Mouse (Mus musculus) kidney, adult 11 months (tissue): ENCODE results near the gene Psmd3.
"Not testable (repeated sequence)": the region's sequence is repeated elsewhere in the genome, so short reads cannot be mapped to it uniquely, and the experiment has no call there.

Experiments
- DNase-seq: peaks from one replicate; pipeline ENCODE4 v3.0.0; 2022

The Psmd3 gene

DNA sequence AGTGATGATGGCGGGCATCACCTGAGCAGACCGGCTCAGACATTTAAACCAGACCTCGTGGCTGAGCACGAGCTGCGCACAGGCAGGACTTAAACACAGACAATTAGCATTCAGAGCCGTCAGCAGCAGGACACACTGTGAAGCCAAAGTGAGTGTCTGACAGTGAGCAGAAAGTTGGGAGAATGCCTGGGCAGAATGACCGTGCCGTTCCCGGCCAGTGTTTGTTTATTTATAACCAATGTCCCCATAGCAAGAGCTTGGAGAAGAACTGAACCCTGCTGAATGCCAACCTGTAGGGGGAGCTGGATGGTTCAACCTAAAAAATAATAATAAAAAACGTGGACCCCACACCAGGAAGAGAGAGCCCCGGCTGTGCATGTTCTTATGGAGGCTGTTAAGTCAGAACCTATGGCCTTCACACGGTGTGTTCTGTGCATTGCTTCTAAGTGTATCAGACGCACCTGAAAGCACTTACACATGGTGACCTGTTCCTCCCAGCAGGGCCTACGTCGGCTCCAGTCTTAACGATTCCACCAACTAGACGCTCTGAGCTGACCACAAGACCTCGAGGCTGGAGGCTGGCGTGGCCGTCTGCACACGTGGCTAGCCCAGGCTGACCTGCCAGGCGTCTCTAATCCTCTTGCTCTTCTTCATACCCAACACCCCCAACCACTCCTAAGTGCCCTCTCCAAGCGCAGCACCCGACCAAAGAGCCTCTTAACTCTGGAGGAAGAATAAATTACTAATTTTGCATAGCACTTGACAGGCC lies 39.3 kb downstream of the Psmd3 start:
- DNase-seq, result peak; percentile 81

DNA sequence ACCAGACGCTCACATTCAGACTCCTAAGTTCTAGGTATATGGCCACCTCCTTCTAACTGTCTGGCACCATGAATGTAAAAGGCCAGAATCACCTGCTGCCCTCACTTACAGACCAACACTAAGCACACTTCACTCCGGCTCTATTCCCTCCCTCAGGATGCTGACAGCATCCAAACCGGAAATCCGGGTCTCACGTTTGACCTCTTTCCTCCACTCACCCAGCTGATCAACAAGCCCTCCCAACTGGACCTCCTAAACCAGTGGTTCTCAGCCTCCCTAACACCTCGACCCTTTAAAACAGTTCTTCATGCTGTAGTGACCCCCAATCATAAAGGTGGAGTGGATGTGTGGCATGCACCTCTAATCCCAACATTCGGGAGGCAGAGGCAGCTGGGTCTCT lies 40.7 kb downstream of the Psmd3 start:
- DNase-seq, result no peak

DNA sequence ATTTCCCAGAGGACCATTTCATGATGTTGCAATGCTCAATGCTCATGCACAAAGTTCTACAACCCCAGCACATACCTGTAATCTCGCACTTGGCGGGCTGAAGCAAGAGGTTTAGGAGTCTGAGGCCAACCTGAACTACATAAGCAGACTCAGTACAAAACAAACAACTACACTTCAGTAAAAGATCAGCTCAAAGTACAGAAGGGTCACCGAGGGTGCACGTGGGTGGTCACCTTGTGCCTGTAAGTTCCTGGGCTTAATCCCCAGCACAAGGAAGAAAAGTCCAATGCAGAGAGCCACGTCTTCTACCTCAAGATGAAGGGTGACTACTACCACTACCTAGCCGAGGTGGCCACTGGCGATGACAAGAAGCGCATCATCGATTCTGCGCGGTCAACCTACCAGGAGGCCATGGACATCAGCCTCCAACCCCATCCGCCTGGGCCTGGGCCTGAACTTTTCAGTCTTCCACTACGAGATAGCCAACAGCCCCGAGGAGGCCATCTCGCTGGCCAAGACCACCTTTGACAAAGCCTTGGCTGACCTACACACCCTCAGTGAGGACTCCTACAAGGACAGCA lies 43.7 kb downstream of the Psmd3 start:
- DNase-seq, result peak; percentile 49

DNA sequence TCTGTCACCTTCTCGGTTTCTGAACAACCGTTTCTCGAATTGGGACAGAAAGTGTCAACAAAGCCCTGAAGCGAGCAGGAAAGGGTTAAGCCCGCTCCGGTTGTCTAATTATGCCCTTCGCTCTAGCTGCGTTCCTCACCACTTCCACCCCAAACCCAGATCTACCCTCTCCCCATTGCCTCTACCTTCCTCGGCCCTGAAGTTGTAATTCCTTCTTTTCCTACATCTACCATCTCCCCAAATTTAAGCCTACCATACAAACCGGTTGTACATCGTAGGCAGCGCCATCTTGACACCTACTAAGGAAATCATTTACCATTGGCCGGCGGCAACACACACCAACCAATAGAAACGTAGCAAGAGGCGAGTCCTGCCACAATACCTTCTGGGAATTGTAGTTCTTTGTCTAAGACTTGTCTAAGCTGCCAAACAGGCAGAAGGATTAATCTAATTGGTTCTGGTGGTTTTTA lies 46.8 kb downstream of the Psmd3 start, which contains the start of gene Med24:
Gene Med24 (minus strand): TSS at position 317 of the 470 bp plus-strand sequence.
- peak; percentile 94 for DNase-seq

DNA sequence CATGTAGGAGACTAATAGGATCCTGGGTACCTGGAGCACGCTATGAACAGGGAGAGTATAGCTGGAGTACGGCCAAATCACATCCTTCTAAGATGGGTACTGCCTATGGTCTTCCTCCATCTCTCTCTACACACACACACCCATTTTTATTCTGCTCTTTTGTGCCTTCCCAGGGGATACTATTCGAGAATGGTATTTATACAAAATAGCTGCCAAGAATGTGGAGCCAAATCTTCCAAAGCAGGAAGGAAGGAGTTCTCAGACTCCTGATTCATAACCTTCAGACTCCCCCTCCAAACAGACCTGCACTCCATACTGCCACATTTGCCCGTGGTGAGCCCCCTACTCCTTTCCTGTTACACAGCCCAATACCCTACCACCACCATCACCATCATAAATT lies 48.4 kb downstream of the Psmd3 start:
- DNase-seq, result no peak

DNA sequence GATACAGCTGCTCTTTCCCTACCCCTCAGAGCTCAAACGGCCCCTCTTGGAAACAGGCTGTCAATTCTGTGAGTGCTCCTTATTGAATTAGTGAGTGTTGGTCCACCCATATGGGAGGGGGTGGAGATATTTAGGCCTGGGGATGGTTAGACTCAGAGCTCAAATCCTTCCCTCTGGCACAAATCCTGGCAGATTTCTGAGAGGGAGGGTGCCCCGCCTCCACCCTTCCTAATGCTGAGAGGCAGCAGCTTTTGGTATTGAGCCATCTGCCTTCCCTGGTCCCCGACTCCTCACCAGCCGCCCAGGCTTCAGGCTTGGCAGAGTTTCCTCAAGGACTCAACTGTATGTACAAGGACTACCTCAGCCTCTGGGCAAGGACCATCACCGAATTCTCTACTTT lies 48.8 kb downstream of the Psmd3 start:
- DNase-seq, result no peak

DNA sequence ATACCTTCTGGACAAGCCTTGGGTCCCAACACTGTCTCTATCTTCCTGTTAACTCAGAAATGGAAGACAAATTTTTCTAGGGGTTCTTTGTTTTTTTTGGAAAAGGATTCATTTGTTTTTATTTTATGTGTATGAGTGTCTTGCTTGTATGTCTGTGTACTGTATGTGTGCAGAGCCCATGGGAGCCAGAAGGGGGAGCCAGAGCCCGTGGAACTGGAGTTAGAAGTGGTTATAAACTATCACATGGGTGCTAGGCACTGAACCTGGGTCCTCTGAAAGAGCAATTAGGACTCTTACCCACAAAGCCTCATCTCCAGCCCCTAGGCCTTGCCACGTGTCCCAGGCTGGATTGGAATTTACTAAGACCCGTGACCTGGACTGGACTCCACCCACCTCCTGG lies 51.7 kb downstream of the Psmd3 start:
- DNase-seq, result no peak

DNA sequence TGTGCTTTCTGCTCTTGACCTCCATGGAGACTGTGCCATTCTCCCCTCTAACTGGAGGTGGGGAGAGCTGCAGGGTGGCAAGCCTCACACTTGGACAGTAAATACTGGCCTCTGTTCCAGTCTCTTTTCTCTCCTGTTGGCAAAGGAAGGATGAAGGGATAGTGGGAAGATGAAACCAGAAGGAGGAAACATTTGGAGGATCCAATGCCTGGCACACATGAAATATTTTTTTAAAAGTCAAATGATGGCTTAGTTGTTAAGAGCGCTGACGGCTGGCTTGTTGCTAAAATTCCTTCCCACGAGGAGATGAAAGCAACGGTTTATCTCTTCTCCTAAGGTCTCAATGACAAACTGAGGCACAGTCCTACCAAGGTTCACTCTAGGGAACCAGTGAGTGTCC lies 52.8 kb downstream of the Psmd3 start:
- no peak for DNase-seq

DNA sequence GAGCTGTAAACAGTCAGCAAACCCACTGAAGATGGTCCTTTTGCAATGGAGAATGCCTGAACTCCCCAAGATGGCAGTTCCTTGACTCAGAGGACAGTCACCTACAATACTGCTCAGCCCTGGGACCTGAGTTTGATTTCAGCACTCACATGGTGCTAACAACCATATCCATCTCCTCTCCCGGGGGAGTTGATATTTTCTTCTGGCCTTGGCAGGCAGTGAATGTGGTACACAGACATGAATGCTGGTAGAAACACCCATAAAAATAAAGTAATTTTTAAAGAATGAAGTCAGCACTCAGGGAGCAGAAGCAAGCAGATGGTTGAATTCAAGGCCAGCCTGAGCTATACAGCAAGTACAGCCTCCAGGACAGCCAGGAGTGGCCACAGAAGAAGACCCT lies 53.8 kb downstream of the Psmd3 start:
- DNase-seq, result no peak

DNA sequence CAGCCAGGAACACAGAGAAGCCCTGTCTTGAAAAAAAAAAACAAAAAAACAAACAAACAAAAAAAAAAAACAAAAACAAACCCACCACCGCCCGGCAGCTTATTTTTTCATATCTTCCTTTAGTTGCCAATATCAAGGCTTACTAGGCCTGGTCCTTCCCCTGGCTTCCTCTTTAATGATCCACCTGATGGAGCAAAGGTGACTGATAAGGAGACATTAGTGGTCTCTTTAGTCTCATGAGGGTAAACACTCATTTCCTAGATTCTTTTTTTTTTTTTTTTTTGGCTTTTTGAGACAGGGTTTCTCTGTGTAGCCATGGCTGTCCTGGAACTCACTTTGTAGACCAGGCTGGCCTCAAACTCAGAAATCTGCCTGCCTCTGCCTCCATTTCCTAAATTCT lies 54.9 kb downstream of the Psmd3 start:
- not testable (repeated sequence) for DNase-seq

DNA sequence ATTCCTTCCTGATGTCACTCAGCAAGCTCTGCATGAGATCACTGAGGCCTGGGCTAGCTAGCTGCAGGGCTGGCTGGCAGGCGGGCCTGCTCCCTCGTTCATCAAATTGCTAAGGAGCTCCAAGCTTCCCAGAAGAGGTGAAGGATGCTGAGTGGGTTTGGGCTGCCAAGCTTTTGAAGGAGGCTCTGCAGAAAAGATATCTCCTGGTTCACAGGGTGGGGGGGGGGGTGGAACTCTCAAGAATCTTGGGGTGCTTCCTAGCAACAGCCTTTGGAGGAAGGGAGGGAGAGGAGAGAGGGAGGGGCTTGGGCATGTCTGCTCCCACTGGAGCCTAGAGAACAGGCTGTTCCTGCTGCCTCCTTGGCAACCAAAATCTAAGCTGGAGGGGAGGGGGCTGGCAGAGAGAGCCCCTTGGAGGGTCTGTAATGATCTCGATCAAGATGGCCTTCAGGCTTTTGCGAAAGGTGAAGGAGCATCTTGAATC lies 56.1 kb downstream of the Psmd3 start:
- DNase-seq, result no peak

DNA sequence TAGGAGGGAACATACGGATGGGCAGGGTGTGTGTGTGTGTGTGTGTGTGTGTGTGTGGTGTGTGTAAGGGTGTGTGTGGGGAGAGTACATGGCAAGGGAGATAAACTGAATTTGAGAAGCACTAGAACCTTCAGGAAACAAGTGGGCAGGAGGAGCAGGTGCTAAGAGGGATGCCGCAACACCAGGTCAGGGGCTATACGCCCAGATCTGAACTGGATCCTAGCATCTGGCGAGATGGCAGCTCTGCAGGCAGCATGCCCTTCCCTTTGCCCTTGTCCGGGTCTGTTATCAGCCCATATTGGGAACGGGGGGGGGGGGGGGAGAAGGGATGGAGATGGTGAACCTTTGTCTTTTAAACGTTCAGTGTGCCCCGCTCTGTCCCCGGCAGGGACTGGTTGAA lies 56.6 kb downstream of the Psmd3 start:
- DNase-seq, result no peak

DNA sequence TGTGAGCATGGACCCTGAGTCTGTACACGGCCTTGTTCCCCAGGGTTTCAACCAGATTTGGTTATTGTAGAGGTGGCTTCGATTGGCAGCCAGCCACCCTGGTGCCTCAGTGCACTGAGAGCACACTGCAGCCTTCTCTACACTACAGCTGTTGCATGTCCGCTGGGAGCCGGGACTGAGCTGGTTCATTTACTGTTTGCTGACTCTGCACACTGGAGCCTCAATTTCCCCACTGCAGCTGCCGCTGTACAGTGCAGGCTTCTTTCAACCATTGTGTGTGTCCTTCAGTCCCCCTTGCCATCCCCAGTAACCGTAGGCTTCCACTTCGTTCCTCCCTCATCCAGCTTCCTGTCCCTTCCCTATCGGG lies 57.7 kb downstream of the Psmd3 start:
- no peak for DNase-seq

DNA sequence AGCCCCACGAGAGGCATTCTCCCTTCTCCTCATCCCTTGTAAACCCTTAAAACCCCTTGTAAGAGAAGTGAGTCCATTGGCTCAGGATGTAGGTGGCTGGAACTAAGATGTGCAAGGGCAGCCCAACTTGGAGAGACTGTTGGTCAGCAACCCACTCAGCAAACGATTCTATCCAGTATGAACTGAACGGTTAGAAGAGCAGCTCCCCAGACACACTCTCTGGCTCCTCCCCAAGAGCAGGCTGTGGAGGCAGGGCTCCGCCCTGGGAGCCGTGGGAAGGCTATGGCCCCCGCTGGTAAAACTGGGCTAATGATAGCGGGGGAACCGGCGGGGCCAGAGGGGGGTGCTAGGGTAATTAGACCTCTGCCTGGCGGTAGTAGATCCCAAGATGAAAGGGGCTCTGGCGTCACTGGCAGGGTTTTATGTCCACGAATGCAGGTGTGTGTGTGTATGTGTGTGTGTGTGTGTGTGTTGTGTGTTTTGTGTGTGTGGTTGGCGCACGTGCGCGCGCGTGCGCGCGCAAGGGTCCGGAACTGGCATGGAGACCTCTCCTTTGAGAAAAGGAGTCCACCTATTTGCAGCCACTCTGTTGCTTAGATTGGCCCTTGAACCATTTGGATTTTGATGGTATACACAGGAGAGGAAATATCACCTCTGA lies 58.2 kb downstream of the Psmd3 start, which contains the start of gene Thra:
Gene Thra (plus strand): TSS at position 246 of the 658 bp plus-strand sequence.
- peak; percentile 63 for DNase-seq

DNA sequence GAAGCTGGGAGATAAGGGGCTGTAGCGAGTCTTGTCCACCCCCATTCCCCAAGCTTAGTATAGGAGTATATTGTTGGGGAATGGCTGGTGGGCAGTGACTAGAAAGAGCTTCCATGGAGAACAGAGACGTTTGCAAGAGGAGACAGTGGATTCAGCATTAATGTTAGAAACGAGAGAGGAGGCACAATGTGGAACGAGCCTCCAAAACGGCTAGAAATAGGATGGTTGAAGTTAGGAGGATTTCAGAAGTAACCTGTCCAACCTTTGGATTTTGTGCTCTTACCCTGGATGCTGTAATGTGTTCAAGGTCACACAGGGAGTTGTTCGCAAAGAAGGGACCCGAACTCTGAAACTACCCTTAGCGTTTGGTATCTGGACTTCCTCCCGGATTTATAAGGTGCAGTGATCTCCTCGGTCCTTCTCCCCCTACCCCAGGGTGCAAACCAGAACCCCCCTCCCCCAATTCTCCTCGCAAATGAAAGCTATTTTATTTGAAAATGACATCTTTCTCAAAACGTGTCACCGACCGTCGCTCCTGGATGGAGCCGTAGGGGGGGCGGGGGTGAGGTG lies 58.8 kb downstream of the Psmd3 start:
- DNase-seq, result no peak

DNA sequence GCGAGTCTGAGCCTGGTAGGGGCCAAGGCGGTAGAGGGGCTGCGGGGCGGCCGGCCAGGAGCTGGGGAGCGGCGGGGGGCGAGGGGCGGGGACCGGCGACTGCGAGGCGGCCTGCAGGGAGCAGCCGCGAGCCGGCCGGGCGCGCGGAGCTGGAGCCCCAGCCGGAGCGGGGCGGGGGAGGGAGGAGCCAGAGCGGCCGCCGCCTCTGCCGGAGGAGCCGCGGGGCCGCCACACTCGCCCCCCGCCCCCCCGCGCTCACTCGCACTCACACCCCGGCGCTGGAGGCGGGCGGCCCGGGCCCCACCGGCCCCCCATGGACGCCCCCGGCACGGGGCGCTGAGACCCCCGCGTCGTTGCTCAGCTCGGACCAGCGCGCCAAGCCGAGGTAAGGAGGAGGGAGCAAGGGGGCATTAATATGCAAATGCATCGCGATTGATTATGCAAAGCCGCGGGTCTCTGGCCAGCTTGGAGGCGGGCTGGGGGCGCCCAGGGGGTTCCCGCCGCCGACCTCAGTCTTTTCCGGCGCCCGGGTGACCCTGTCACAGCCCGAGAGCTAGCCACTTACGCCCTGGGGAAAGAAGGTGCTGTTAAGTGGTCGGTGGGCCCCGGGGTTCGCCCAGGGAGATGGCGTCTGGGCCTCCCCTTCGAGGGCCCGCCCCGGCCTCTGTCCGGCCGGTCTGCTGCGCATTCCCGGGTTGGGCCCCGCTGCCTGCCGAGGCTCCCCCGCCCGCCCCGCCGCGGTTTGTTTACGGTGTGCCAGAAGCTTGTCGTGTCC lies 59.5 kb downstream of the Psmd3 start:
- peak; percentile 78 for DNase-seq

DNA sequence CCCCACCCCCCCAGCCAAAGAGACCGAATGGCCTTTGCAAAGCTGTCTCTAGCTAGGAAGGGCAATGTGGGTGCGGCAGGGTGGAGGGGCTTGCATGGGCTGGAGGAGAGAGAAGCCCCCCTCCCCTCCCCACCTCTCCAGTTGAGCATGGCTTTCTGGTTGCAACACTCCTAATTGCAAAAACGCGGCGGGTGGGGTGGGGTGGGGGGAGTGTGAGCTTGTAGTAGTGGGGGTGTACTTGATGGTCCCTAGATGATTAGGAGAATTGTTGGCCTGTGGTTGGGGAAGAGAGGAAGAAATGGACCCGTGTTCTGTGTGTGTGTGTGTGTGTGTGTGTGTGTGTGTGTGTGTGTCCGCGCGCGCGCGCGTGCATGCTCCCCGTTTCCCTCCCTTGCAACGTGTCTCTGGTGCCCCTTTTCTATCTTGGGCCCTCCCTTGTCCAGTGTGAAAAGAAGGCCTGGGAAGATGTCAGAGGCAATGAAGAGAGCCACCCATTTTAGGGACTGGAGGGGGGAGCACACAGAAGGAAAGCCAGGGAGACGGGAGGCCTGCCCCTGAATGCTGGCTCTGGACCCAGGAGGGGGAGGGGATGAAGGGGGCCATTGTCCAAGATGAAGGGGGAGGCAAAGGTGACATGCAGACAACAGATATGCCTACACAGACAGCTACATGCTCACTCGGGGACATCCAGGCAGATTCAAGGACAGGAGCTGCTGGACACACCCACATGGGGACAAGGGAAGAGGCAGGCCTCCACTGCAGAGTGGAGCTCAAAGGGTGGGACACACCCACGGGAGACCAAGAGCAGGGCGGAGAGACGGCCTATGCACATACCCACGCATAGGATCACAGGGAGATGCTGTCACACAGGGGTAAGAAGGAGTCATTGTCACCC lies 60.3 kb downstream of the Psmd3 start:
- peak; percentile 51 for DNase-seq

DNA sequence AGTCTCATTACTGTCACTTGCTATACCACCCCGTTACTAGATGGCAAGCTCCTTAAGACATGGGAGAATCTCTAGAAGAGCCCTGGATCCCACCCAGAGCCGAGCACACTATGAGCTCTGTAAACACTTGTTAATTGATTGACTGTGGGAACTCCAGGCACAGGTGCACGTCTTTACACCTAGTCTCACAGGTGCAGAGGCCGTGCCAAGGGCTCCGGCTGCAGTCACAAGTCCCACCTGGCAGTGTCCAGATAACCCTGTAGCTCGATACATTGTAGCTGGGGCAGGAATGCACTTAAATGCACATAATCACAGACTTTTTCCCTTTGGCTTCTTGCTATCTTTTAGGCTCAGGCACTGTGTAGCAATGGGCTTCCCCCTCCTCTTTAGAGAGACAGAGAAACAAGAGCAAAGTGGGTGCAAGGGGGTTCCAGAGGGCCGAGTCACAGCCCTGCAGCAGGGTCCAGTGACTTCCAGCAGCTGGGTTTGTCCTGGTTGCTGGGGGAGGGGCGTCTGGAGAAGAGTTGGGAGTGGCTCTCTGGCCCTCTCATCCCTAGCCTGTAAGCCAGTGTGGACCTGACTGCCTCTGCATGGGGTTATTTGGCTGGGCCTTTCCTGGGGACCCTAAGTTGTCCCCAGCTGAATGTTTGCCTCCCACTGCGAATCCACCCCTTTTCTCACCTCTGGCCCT lies 61.4 kb downstream of the Psmd3 start:
- peak; percentile 73 for DNase-seq

DNA sequence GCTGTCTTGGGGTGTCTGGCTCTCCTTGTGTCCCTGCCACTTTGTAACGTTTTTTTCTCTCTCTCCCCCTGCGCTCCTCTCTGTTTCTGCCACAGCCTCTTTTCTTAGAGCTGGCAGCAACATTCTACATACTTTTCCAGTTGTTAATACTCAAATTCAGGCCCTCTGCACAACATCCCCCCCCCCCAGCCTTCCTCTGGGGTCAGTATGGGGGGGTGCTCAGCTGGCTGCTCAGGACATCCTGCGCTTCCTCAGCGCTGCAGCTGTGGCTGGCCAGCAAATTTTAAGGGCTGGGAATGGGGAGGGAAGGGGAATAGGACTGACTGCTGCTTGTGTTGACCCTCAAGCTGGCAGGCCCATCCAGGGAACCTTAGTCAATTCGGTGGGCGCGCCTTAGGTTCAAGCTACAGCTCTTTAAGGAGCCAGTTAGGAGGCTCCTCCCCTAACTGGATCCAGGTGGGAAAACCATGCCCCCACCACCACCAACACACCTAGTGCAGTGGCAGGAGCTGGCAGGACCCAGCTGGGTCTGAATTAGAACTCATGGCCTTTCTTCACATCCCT lies 62.2 kb downstream of the Psmd3 start:
- DNase-seq, result no peak
